8 mouse cellular contexts compared by ENCODE assay signal in genomic region chr4:139622373-139623282, GRCm38 (mm10). TPM values are rescaled to one million over a fixed set of nuclear protein-coding genes. Genes with fewer than 3 reads are reported as not detected.
DNase-seq lines count a peak whose midpoint lies in the region; ATAC-seq and TF ChIP-seq lines count a peak whose summit lies in the region.

TSS of gene Aldh4a1 (plus strand) at chr4:139622866.

- H3K9ac ChIP-seq in CH12.LX (ENCODE audit: insufficient read depth, low read depth), result peak within 1 kb of the TSS; percentile 73
- peak within 1 kb of the TSS; percentile 72 for H3K9ac ChIP-seq in forebrain, embryonic 11.5 days (ENCODE audit: low read length)
- peak within 1 kb of the TSS; percentile 87 for H3K9ac ChIP-seq in heart, embryonic 16.5 days (ENCODE audit: low read length)
- peak within 1 kb of the TSS; percentile 70 for H3K9ac ChIP-seq in liver, embryonic 15.5 days
- H3K9ac ChIP-seq in neural tube, embryonic 12.5 days, result peak within 1 kb of the TSS; percentile 56

- peaks cover 0 to 1% of the 10 kb centered on the region in 2 experiments for H3K36me3 ChIP-seq in CH12.LX (replicated peaks in 1 of 2; ENCODE audit: control insufficient read depth in 1 of 2, insufficient read depth in 1 of 2, low read length in 1 of 2)
- H3K36me3 ChIP-seq in forebrain, embryonic 11.5 days (ENCODE audit: control insufficient read depth, insufficient read depth, low read length), result no peaks in the 10 kb centered on the region
- H3K36me3 ChIP-seq in heart, embryonic 16.5 days (ENCODE audit: control insufficient read depth, insufficient read depth), result no peaks in the 10 kb centered on the region
- H3K36me3 ChIP-seq in liver, embryonic 15.5 days (replicated peaks), result 0 out of 2 replicates have a peak, but pooled peaks cover 1% of the 10 kb centered on the region
- H3K36me3 ChIP-seq in neural tube, embryonic 12.5 days, result no peaks in the 10 kb centered on the region; the same call in 1 of the 2 replicates

- dilution Hi-C loops in CH12.LX (cut with MboI; ENCODE audit: extremely low pct_ligation_motif_present, extremely low pct_unique_long_range_greater_than_20kb, low sequenced_read_pairs), result no loop called here

- peaks cover 8 to 19% of the 10 kb centered on the region in 2 experiments for H3K4me1 ChIP-seq in CH12.LX (ENCODE audit: control insufficient read depth in 1 of 2, insufficient read depth in 2 of 2)
- H3K4me1 ChIP-seq in forebrain, embryonic 11.5 days (replicated peaks; ENCODE audit: control insufficient read depth, insufficient read depth, low read length), result peaks cover 3% of the 10 kb centered on the region; the same call in 1 of the 2 replicates
- peaks cover 11% of the 10 kb centered on the region for H3K4me1 ChIP-seq in heart, embryonic 16.5 days (ENCODE audit: control insufficient read depth, insufficient read depth, low read length)
- H3K4me1 ChIP-seq in liver, embryonic 15.5 days (replicated peaks), result peaks cover 42% of the 10 kb centered on the region
- peaks cover 14% of the 10 kb centered on the region for H3K4me1 ChIP-seq in neural tube, embryonic 12.5 days

- ATAC-seq in forebrain, embryonic 11.5 days (replicated peaks; ENCODE audit: low FRiP score), result peak; percentile 100
- ATAC-seq in heart, embryonic 16.5 days (replicated peaks; ENCODE audit: extremely low read depth, insufficient read depth, low FRiP score), result peak; percentile 99
- ATAC-seq in liver, embryonic 15.5 days (ENCODE audit: insufficient read depth), result peak; percentile 96
- peak; percentile 100 for ATAC-seq in neural tube, embryonic 12.5 days (ENCODE audit: low FRiP score, low read depth)

- no peaks in the 10 kb centered on the region for H3K79me2 ChIP-seq in CH12.LX (replicated peaks; ENCODE audit: control insufficient read depth, extremely low read depth, insufficient read depth, poor library complexity, severe bottlenecking)

- 2% methylated on average over 36 of the region's 38 CpGs for WGBS in forebrain, embryonic 11.5 days
- WGBS in heart, embryonic 16.5 days, result under 1% methylated on average over 36 of the region's 38 CpGs
- WGBS in liver, embryonic 15.5 days (ENCODE audit: insufficient replicate concordance), result under 1% methylated on average over 36 of the region's 38 CpGs
- WGBS in neural tube, embryonic 12.5 days, result under 1% methylated on average over 33 of the region's 38 CpGs

- peak; percentile 96 for DNase-seq in CH12.LX (ENCODE audit: extremely low read depth)
- DNase-seq in c-Kit-positive CD71-positive TER-119-negative erythroid progenitor cells, embryonic 14.5 days (ENCODE audit: low read depth), result peak; percentile 92
- DNase-seq in forebrain, embryonic 11.5 days (ENCODE audit: low spot score), result peak; percentile 94
- DNase-seq in kidney, postnatal 36 days, result peak; percentile 92 to 97
- peak; percentile 99 for DNase-seq in telencephalon, adult 2 months (ENCODE audit: low read depth, low spot score)

- peak; percentile 90 for TF ChIP-seq POLR2A in CH12.LX (IDR thresholded peaks at IDR 0.05; ENCODE audit: low read depth, low read length)

- in situ Hi-C loops in CH12.LX (cut with MboI; ENCODE audit: low pct_ligation_motif_present, low pct_unique_long_range_greater_than_20kb, low sequenced_read_pairs), result loop anchor here (5.0 kb wide), 1 partner anchor 150 kb away; no protein-coding TSS in a partner anchor

- H3K27ac ChIP-seq in CH12.LX (ENCODE audit: insufficient read depth, low read depth), result no peak within 1 kb of the TSS; the same call in 1 of the 2 replicates
- peak within 1 kb of the TSS; percentile 57; the same call in 1 of the 2 replicates for H3K27ac ChIP-seq in forebrain, embryonic 11.5 days (ENCODE audit: low read depth, low read length)
- peak within 1 kb of the TSS; percentile 87 for H3K27ac ChIP-seq in heart, embryonic 16.5 days (ENCODE audit: low read length)
- peak within 1 kb of the TSS; percentile 78 for H3K27ac ChIP-seq in liver, embryonic 15.5 days (replicated peaks)
- peak within 1 kb of the TSS; percentile 7; the same call in 1 of the 2 replicates for H3K27ac ChIP-seq in neural tube, embryonic 12.5 days

- no peak for TF ChIP-seq RAD21 in CH12.LX (IDR thresholded peaks at IDR 0.05; ENCODE audit: low read depth, low read length)

- no peak for TF ChIP-seq CTCF in CH12.LX (conservative IDR thresholded peaks at IDR 0.05 in 1 of 2, IDR thresholded peaks at IDR 0.05 in 1 of 2; ENCODE audit: low read depth in 2 of 2, low read length in 2 of 2)

- peak within 1 kb of the TSS; percentile 89 for H3K4me2 ChIP-seq in CH12.LX (ENCODE audit: insufficient read depth, low read depth, poor library complexity, severe bottlenecking)
- peak within 1 kb of the TSS; percentile 87 for H3K4me2 ChIP-seq in forebrain, embryonic 11.5 days (ENCODE audit: low read depth, low read length, severe bottlenecking)
- peak within 1 kb of the TSS; percentile 95 for H3K4me2 ChIP-seq in heart, embryonic 16.5 days (ENCODE audit: low read depth, low read length)
- H3K4me2 ChIP-seq in liver, embryonic 15.5 days, result peak within 1 kb of the TSS; percentile 95
- H3K4me2 ChIP-seq in neural tube, embryonic 12.5 days (replicated peaks), result peak within 1 kb of the TSS; percentile 81

- no peak for TF ChIP-seq EP300 in CH12.LX (IDR thresholded peaks at IDR 0.05; ENCODE audit: low read length)

- H3K4me3 ChIP-seq in CH12.LX (replicated peaks in 1 of 3; ENCODE audit: low read depth in 2 of 3, low read length in 2 of 3, poor library complexity in 1 of 3), result peak within 1 kb of the TSS; percentile 68 to 80 (median 71)
- peak within 1 kb of the TSS; percentile 64 for H3K4me3 ChIP-seq in forebrain, embryonic 11.5 days (ENCODE audit: low read depth, low read length)
- peak within 1 kb of the TSS; percentile 79 for H3K4me3 ChIP-seq in heart, embryonic 16.5 days (ENCODE audit: low read length)
- peak within 1 kb of the TSS; percentile 71 for H3K4me3 ChIP-seq in liver, embryonic 15.5 days (replicated peaks)
- H3K4me3 ChIP-seq in neural tube, embryonic 12.5 days, result peak within 1 kb of the TSS; percentile 50

- H3K27me3 ChIP-seq in CH12.LX (replicated peaks), result peaks cover 13% of the 10 kb centered on the region
- H3K27me3 ChIP-seq in forebrain, embryonic 11.5 days (ENCODE audit: control insufficient read depth, insufficient read depth, low read length), result no peaks in the 10 kb centered on the region
- H3K27me3 ChIP-seq in heart, embryonic 16.5 days (ENCODE audit: control insufficient read depth, insufficient read depth, low read length), result no peaks in the 10 kb centered on the region
- no peaks in the 10 kb centered on the region for H3K27me3 ChIP-seq in liver, embryonic 15.5 days
- no peaks in the 10 kb centered on the region for H3K27me3 ChIP-seq in neural tube, embryonic 12.5 days (replicated peaks)

- H3K9me3 ChIP-seq in CH12.LX (replicated peaks; ENCODE audit: low read length), result no peaks in the 10 kb centered on the region
- H3K9me3 ChIP-seq in forebrain, embryonic 11.5 days (ENCODE audit: control insufficient read depth, low read length), result no peaks in the 10 kb centered on the region
- no peaks in the 10 kb centered on the region for H3K9me3 ChIP-seq in heart, embryonic 16.5 days (replicated peaks; ENCODE audit: control insufficient read depth, low read length)
- H3K9me3 ChIP-seq in liver, embryonic 15.5 days (replicated peaks), result no peaks in the 10 kb centered on the region
- no peaks in the 10 kb centered on the region for H3K9me3 ChIP-seq in neural tube, embryonic 12.5 days

TF ChIP-seq in CH12.LX, 34 proteins besides CTCF, POLR2A, EP300 and RAD21 (continues in another document):
- TF ChIP-seq NELFE (IDR thresholded peaks at IDR 0.05; ENCODE audit: low read depth, low read length) (peak; percentile 94), GABPA (IDR thresholded peaks at IDR 0.05; ENCODE audit: insufficient replicate concordance, low read depth, low read length) (no peak), MAZ (IDR thresholded peaks at IDR 0.05; ENCODE audit: low read depth, low read length) (peak; percentile 57; the same call in 1 of the 2 replicates), USF1 (IDR thresholded peaks at IDR 0.05; ENCODE audit: low read depth, low read length) (0 out of 2 replicates have a peak, but pooled peaks have one; percentile 14), JUN (IDR thresholded peaks at IDR 0.05; ENCODE audit: insufficient read depth, low read depth, low read length) (no peak), CHD1 (IDR thresholded peaks at IDR 0.05; ENCODE audit: low read depth, low read length) (peak; percentile 100), PAX5 (IDR thresholded peaks at IDR 0.05; ENCODE audit: low read length) (no peak), MAX (IDR thresholded peaks at IDR 0.05; ENCODE audit: low read length) (peak; percentile 78; the same call in 1 of the 2 replicates), NRF1 (IDR thresholded peaks at IDR 0.05; ENCODE audit: low read depth, low read length) (peak; percentile 78), HCFC1 (IDR thresholded peaks at IDR 0.05; ENCODE audit: low read depth, low read length) (peak; percentile 59), E2F4 (IDR thresholded peaks at IDR 0.05; ENCODE audit: insufficient replicate concordance, low read depth, low read length) (no peak), TCF12 (IDR thresholded peaks at IDR 0.05; ENCODE audit: low read depth, low read length) (peak; percentile 90), TBP (conservative IDR thresholded peaks at IDR 0.05; ENCODE audit: low read depth, low read length) (peak; percentile 89), KAT2A (IDR thresholded peaks at IDR 0.05; ENCODE audit: insufficient replicate concordance, low read length) (no peak), USF2 (conservative IDR thresholded peaks at IDR 0.05; ENCODE audit: low read depth, low read length) (no peak), ZC3H11A (IDR thresholded peaks at IDR 0.05; ENCODE audit: low read depth, low read length) (no peak), MXI1 (IDR thresholded peaks at IDR 0.05; ENCODE audit: low read depth, low read length) (0 out of 2 replicates have a peak, but pooled peaks have one; percentile 13), MAFK (IDR thresholded peaks at IDR 0.05; ENCODE audit: insufficient replicate concordance, low read length) (no peak), ZMIZ1 (IDR thresholded peaks at IDR 0.05; ENCODE audit: low read depth, low read length) (peak; percentile 84), SIN3A (IDR thresholded peaks at IDR 0.05; ENCODE audit: low read length) (peak; percentile 81; the same call in 1 of the 2 replicates), MYC (IDR thresholded peaks at IDR 0.05; ENCODE audit: low read depth, low read length) (no peak), CHD2 (IDR thresholded peaks at IDR 0.05; ENCODE audit: low read length) (peak; percentile 78)

RNA-seq across cellular contexts. Expression of gene Aldh4a1, which starts in this region (rescaled TPM):
- total RNA-seq in CH12.LX (2012; rRNA removed) (14.3 and 18.0 TPM in 2 replicates), CH12.LX (2014; rRNA removed) (5.5 and 6.5 TPM in 2 replicates)
- 6.1 and 6.5 TPM in 2 replicates for polyA plus RNA-seq in CH12.LX (2012; ENCODE audit: insufficient read length, low read depth)
- 14.5 and 16.2 TPM in 2 replicates for polyA plus RNA-seq in forebrain, embryonic 11.5 days (2014; fragmentation: Nextera tagmentation; extraction: Ambion mirVana)
- 36.5 and 37.4 TPM in 2 replicates for polyA plus RNA-seq in heart, embryonic 16.5 days (2015; fragmentation: Nextera tagmentation; extraction: Ambion mirVana)
- 85.0 and 99.8 TPM in 2 replicates for polyA plus RNA-seq in liver, embryonic 15.5 days (2015; fragmentation: Nextera tagmentation; extraction: Ambion mirVana)
- polyA plus RNA-seq in neural tube, embryonic 12.5 days (2016; fragmentation: Nextera tagmentation; extraction: Ambion mirVana), result 20.4 and 21.6 TPM in 2 replicates
